Mouse (Mus musculus): ENCODE results near the gene Cstad.
A peak's percentile ranks its signal among the peaks of the same experiment; 100 is the strongest.

Cstad gene

GRCm38 (mm10) chr2:30594641-30595379 lies at the start of gene Cstad:
Gene Cstad (plus strand): TSS chr2:30595040.
- DNase-seq (ENCODE audit: low spot score in 2 of 2), result peak; percentile 64 to 85

- DNase-seq (ENCODE audit: low spot score in 2 of 2), result no peak
Observed at GRCm38 (mm10) chr2:30545706-30546105, 49.1 kb upstream of the Cstad start.

DNA sequence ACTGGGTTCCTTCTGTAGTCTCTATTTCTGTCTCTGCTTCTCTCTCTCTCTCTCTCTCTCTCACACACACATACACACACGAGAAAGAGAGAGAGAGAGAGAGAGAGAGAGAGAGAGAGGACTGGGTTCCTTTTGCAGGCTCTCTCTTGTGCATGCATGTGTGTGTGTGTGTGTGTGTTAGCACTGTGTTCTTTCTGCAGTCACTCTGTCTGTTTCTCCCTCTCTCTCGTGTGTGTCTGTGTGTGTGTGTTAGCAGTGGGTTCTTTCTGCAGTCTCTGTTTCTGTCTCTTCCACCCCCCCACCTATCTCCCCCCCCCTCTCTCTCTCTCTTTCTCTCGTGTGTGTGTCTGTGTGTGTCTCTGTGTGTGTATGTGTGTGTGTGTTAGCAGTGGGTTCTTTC lies 48.6 kb upstream of the Cstad start:
- DNase-seq (ENCODE audit: low spot score in 2 of 2), result no peak

DNA sequence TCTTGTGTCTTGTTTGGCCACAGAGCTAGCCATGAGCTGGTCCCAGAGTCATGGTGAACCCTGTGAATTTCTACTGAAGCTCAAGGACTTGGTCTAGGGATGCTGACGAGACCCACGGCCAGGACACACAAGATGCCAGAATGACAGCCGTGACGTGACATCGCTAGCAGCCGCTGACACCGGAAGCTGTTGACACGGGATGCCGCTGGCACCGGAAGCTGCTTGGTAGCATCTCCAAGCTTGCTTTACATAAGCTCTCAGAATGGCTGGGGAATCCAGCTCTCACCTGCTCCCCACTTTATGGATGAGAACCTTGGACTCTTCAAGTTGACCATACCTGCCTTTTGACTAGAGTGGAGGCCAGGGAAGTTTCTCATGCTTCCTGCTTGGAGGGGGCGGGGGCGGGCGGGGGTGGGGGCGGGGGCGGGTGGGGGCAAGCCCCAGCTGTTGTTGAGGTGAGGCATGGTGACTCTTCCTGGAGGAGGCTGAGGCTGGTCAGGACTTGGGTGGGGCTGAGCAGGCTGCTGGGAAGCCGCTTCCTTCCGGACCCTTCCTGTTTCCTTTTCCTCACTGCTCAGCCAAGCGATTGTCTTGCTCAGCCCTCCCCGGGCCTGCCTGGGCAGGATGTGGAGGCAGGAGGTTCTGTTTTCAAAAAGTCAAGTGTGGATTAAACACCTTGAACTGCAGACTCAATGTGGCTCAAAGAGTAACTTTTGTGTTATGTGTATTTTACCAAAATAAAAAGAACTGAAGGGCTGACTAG lies 47.2 kb upstream of the Cstad start:
- DNase-seq (ENCODE audit: low spot score in 2 of 2), result no peak

- DNase-seq (ENCODE audit: low spot score in 2 of 2), result no peak
Observed at GRCm38 (mm10) chr2:30551579-30551978, 43.3 kb upstream of the Cstad start.

- peak; percentile 53 to 74 for DNase-seq (ENCODE audit: low spot score in 2 of 2)
Observed at GRCm38 (mm10) chr2:30553851-30554540, 40.8 kb upstream of the Cstad start.

DNA sequence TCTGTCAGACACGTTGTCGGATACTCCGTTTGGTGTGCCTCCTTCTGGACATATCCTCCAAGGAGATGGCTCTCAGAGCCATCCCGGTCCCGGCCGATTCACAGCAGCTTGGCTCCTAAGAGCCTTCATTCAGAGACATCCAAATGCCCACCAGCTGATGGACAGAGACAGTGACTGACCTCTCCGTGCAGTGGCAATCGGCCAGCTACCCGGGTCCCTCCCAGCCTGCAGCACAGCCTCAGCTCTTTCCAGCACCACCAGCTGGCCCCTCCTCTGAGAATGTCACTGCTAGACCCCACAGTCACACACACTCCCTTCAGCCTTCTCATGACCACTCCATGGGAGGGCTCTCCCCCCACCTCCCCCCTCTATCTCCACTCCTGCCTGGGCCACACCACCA lies 39.6 kb upstream of the Cstad start:
- no peak for DNase-seq (ENCODE audit: low spot score in 2 of 2)

GRCm38 (mm10) chr2:30556495-30556894 lies 38.3 kb upstream of the Cstad start:
- DNase-seq (ENCODE audit: low spot score in 2 of 2), result no peak

GRCm38 (mm10) chr2:30559552-30559951 lies 35.3 kb upstream of the Cstad start:
- DNase-seq (ENCODE audit: low spot score in 2 of 2), result no peak

- DNase-seq (ENCODE audit: low spot score in 2 of 2), result no peak
Observed at GRCm38 (mm10) chr2:30562553-30562952, 32.3 kb upstream of the Cstad start.

DNA sequence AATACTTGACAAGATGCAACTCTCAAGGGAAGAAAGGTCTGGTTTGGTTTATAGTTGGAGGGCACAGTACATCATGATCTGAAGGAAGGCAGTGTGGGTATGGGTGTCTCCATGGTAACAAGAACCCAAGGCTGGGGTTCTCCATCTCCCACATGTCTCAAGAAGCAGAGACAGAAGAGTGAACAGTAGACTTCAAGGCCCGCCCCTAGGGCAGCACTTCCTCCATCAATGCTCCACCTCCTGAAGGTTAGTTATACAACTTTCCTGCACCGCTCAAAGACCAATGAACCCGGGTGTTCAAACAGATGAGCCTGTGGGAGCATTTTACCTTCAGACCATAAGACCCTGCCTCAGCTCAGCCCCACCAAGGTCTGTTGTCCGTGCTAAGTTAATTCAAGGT lies 23.2 kb upstream of the Cstad start:
- DNase-seq (ENCODE audit: low spot score in 2 of 2), result no peak

DNA sequence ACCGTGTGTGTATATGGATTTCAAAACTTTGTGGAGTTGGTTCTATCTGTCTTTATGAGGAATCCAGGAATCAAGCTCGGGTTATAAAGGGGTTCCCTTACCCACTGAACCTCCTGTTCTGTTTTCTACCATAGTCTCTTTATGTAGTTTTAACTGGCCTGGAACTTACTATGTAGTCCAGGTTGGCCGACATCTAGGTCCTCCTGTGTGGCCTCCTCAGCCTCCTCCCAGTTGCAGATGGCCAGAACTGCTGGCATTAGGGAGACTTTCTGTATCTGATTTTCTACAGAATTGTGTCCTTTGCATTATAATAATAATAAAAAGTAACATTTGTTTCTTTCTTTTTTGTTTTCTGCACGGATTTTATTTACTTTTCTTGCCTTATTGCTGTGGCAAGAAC lies 21.3 kb upstream of the Cstad start:
- no peak for DNase-seq (ENCODE audit: low spot score in 2 of 2)

- DNase-seq (ENCODE audit: low spot score in 2 of 2), result no peak
Observed at GRCm38 (mm10) chr2:30577010-30577409, 17.8 kb upstream of the Cstad start.

DNA sequence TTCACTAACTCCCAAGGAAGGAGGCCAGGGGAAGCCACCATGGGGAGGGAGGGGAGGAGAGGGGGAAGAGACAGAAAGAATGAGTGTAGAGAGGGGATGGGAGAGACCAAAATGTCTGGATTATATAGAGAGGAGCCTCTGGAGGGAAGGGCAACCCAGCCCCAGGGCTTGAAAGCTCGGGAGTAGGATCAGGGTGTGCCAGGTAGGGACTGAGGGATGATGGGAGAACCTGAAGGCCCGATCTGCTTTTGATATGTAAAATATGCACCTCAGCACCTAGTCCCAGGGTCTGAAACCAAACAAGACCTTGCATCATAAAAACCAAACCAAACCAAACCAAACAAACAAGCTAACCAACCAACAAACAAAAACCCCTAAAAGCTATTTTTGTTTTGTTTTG lies 16.8 kb upstream of the Cstad start:
- DNase-seq (ENCODE audit: low spot score in 2 of 2), result no peak

- DNase-seq (ENCODE audit: low spot score in 2 of 2), result no peak
Observed at GRCm38 (mm10) chr2:30587161-30587560, 7.7 kb upstream of the Cstad start.

GRCm38 (mm10) chr2:30587671-30588070 lies 7.2 kb upstream of the Cstad start:
- DNase-seq (ENCODE audit: low spot score in 2 of 2), result no peak

GRCm38 (mm10) chr2:30588985-30589511 lies 5.8 kb upstream of the Cstad start:
- DNase-seq (ENCODE audit: low spot score in 2 of 2), result no peak

DNA sequence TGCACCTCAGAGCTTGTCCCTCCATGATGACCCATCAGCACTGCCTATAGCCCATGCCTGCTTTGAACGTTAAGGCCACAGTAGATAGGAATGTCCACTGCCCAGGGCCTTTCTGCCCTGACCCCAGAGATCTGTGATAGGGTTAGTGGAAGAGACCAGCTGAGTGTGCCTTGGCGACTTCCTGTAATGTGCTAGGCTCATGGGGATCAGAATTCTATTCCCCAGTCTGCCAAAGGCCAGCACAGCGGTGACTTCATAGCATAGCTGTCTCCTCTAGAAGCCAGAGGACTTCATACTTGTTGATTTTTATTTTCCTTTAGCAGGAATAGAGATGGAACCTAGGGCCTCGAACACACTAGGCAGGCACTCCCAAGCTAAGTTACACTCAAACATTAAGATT lies 5.1 kb upstream of the Cstad start:
- no peak for DNase-seq (ENCODE audit: low spot score in 2 of 2)

DNA sequence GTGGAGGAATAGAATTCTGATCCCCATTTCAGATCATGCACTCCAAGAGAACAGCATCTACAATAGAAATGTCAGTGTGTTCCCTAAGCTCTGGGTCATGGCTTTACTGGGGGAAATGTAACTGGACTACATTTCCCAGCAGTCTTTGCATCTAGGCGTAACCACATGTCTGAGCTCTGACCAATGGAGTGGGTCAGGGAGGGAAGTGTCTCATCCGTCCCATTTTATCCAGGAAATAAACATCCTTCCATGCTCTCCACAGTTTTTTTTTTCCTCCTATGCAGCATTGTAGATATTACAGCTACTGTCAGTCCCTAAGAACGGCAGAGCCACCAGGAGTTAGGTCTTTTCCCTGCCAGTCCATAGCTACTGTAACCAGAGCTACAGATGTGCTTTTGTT lies 3.9 kb upstream of the Cstad start:
- DNase-seq (ENCODE audit: low spot score in 2 of 2), result peak in 1 of 2 experiments; percentile 58

GRCm38 (mm10) chr2:30592391-30592790 lies 2.4 kb upstream of the Cstad start:
- DNase-seq (ENCODE audit: low spot score in 2 of 2), result no peak

- DNase-seq (ENCODE audit: low spot score in 2 of 2), result no peak
Observed at GRCm38 (mm10) chr2:30592951-30593350, 1.9 kb upstream of the Cstad start.

- no peak for DNase-seq (ENCODE audit: low spot score in 2 of 2)
Observed at GRCm38 (mm10) chr2:30593636-30594310, 1.1 kb upstream of the Cstad start.

All from right cerebral cortex, postnatal 36 days (tissue).